Mouse (Mus musculus) olfactory bulb, adult 2 months (tissue): ENCODE data around the gene Wdr6. TPM values are rescaled to one million over a fixed set of nuclear protein-coding genes. Genes with fewer than 3 reads are reported as not detected.

Experiments used
- H3K27ac ChIP-seq: fragments of 200-500 bp; 2 replicates; pipeline ENCODE4 v1.5.1; 2012; ENCODE audit warnings: low read depth, low read length; ENCODE audit not compliant: insufficient read depth
- H3K4me1 ChIP-seq: fragments of 200-500 bp; 2 replicates; pipeline ENCODE4 v1.6.1; 2012; ENCODE audit warnings: low read length; ENCODE audit not compliant: control insufficient read depth, insufficient read depth
- H3K4me3 ChIP-seq: fragments of 200-500 bp; 2 replicates; pipeline ENCODE4 v1.5.1; 2012; ENCODE audit warnings: mild to moderate bottlenecking, low read depth, low read length, moderate library complexity; ENCODE audit not compliant: insufficient read depth
- CTCF ChIP-seq: fragments of 200-500 bp; IDR thresholded peaks from 2 replicates; pipeline ENCODE4 v1.5.1; 2012; ENCODE audit warnings: low read depth, mild to moderate bottlenecking, low read length, moderate library complexity; ENCODE audit not compliant: insufficient read depth
- POLR2A ChIP-seq: fragments of 200-500 bp; IDR thresholded peaks from 2 replicates; pipeline ENCODE4 v1.6.1; 2012; ENCODE audit warnings: mild to moderate bottlenecking, low read depth, low read length, moderate library complexity; ENCODE audit not compliant: insufficient read depth
- WGBS: fragments of 180-500 bp; shearing (Covaris S2); methylation state at CpG from one replicate; pipeline ENCODE4 v1.1.7; 2018; 5-methylcytosine and 5-hydroxymethylcytosine counted together
- polyA plus RNA-seq: library from polyadenylated mRNA; stranded (reverse); fragments of >200 nt; gene quantifications from 2 replicates; pipeline ENCODE4 v1.2.4, GENCODE M21; 2012; ENCODE audit warnings: low replicate concordance; ENCODE audit not compliant: missing spikeins, insufficient read depth, insufficient read length

Wdr6 gene
- polyA plus RNA-seq, 1 experiment, result 73.0 TPM

DNA sequence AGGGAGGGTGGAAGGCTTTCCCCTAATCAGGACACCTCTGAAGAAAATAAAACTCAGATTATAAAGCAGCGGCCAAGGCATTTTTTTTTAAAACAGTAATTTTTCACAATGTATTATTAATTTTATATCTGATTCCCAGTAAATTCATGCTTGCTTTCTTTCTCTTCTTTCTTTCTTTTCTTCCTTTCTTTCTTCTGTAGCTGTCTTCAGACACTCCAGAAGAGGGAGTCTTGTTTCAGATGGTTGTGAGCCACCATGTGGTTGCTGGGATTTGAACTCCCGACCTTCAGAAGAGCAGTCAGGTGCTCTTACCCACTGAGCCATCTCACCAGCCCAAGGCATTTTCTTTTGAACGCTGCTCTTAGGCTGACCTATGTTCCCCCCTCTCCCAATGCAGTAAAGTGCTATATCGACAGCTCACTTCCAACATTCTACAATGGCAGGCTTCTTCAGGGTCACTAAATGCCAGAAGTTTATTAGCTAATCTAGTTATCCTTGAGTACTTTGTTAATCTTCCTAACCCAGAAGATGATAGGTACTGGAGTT lies 20.6 kb upstream of the Wdr6 start:
- Histone ChIP-seq H3K4me1 (0 out of 2 replicates have a peak, but pooled peaks cover 2% of the 10 kb centered on the region), H3K27ac (no peak overlapping the region), H3K4me3 (no peak overlapping the region)
- TF ChIP-seq POLR2A (no peak), CTCF (no peak)
- WGBS, result 75% methylated on average over 4 of the region's 4 CpGs

DNA sequence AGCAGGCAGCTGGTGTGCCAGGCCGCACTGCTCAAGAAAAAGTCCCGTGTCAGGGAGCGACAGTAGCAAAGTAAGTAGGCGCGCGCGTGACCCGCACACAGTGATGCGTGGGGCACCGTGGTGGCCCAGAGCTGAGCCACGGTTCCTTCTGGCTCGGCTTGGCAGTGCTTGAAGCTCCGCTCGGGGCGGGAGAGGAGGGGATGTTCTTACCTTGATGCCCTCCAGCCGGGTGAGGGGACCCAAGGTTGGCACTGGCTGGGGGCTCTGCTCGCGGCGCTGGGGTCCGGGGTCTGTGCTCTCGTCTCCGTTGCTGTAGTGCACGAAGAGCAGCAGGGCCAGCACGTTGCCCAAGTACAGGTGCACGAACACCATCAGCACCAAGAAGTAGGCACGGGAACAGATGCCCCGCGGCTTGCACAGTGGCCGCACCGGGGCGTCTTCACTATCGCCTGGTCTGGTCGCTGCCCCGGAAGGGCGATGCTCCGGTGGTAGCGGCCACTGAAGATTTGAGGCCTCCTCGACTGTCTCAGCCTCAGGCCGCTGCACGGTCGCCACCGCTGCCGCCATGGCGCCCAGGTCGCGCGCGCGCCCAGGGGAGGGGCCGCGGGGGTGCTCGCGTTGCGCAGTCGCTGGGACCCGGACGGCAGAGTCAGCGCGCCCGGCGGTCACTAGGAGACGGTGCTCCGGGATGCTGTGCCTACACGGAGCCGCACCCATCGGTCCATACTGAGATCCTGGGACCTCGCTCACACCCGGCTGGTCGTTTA lies 18.6 kb upstream of the Wdr6 start, which contains the start of gene P4htm:
Gene P4htm (minus strand): TSS at position 670 of the 767 bp plus-strand sequence.
- peak within 1 kb of the TSS; percentile 76 for H3K27ac ChIP-seq
- TF ChIP-seq CTCF (no peak), POLR2A (peak; percentile 78)
- 0 out of 2 replicates have a peak, but pooled peaks cover 2% of the 10 kb centered on the region for H3K4me1 ChIP-seq
- under 1% methylated on average over 69 of the region's 69 CpGs for WGBS
- H3K4me3 ChIP-seq, result peak within 1 kb of the TSS; percentile 65

DNA sequence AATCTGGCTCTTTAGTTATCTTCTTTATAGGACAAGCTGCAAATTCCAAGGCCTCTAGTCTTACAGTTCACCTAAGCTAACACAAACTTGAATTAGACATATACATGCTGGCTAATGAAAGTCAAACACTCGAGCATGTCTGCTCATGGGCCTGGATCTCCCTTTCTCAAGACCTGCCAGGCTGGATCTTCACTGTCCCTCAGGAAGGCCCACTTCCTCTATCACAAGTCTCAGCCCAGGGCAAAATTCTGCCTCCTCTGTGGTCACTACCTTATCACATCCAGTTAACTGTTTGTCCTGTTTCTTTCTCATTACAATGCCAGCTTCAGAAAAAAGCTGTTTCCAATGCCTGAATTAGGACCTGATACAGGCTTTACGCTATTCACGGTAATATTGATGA lies 15.8 kb upstream of the Wdr6 start:
- WGBS, result 83% methylated on average over 3 of the region's 3 CpGs
- no peak overlapping the region for H3K4me3 ChIP-seq
- TF ChIP-seq POLR2A (no peak), CTCF (no peak)
- H3K4me1 ChIP-seq, result peaks cover 12% of the 10 kb centered on the region
- H3K27ac ChIP-seq, result no peak overlapping the region

DNA sequence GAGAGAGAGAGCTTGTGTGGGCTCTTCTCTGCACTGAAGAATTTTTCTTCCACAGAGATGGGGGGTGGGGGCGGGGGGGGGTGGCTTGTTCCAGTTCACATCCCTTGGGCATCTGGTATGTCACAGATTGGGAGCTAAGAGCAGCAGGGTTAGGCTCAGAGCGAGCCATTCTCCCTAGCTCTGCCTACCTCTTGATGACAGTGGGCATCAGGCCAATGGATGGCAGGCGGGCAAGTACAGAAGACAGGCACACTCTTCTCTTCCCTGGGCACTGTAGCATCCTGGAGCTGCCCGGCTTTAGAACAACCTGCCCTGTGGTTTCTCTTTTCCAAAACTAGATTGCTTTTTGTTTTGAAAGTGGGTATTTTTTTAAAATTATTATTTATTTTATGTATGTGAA lies 12.9 kb upstream of the Wdr6 start:
- peaks cover 38% of the 10 kb centered on the region for H3K4me1 ChIP-seq
- no peak for TF ChIP-seq CTCF
- no peak for TF ChIP-seq POLR2A
- 68% methylated on average over 4 of the region's 4 CpGs for WGBS
- no peak overlapping the region for H3K27ac ChIP-seq
- no peak overlapping the region for H3K4me3 ChIP-seq

DNA sequence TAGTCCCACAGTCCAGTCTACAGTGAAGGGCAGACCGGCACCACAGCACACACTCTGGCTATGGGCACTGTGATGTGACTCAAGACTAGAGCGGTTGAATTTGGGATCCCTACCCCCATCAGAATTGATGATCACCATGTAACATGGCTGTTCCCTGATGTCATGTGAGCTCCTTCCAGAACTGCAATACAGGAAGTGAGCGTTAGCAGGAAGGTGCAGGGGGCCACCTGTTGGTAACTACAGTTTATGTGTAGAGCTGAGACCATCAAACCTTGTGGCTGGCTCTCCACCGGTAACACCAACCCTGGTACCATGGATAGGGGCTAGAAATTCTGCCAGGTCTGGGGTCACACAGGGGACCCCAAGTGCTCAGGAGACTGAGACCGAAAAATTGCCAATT lies 10.7 kb upstream of the Wdr6 start:
- Histone ChIP-seq H3K27ac (peak overlapping the region; percentile 94), H3K4me3 (no peak overlapping the region), H3K4me1 (peaks cover 37% of the 10 kb centered on the region)
- 53% methylated on average over 5 of the region's 5 CpGs for WGBS
- TF ChIP-seq POLR2A (no peak), CTCF (no peak)

DNA sequence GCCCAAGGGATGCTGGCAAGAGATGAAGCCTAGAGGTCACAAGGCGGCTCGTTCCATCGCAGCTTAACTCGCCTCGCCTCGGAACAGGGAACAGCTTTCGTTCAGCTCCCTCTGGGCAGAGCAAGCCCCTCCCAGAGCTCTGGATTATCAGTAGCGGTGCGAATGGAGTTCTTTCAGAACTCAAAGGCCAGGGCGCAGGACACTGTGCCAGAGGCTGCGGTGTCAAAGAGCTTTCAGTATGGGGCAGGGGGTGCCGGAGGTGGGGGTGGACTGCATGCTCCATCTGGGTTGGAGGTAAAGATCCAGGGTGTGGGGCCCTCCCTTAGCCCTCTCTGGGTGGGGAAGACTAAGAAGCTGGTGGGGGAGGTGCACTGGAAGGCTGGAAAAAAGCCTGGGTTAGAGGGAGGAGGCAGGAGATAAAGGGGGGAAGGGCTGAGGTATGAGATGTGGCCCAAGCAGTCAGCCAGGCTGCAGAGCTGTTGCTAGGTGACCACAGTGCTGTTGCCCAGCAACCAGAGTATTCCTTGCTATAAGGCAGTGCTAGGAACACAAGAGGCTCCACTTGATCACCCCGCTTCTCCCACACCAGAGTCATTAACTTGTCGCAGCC lies 9.1 kb upstream of the Wdr6 start:
- peak overlapping the region; percentile 26; the same call in 1 of the 2 replicates for H3K4me3 ChIP-seq
- H3K4me1 ChIP-seq, result peaks cover 37% of the 10 kb centered on the region
- H3K27ac ChIP-seq, result peak overlapping the region; percentile 94
- peak; percentile 13; the same call in 1 of the 2 replicates for TF ChIP-seq CTCF
- no peak for TF ChIP-seq POLR2A
- 5% methylated on average over 14 of the region's 14 CpGs for WGBS

DNA sequence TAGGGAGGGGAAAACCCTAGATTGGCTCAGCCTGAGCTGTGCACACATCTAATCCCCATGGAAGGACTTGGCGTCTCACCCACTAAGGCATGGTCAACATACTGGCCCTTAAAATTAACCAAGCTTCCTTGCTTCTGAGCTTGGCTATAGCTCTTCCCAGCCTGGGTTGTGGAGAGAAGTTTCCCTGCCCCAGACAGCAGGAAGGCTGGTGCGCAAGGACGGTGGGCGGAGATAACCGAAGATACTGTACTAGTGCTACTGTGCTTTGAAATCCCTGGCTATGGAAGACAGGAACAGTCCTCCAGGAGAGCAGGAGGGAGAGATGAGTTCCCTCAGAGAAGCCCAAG lies 778 bp upstream of the Wdr6 start:
- WGBS, result 40% methylated on average over 5 of the region's 5 CpGs
- Histone ChIP-seq H3K4me3 (peak overlapping the region; percentile 90; the same call in 1 of the 2 replicates), H3K4me1 (peaks cover 46% of the 10 kb centered on the region), H3K27ac (peak overlapping the region; percentile 69)
- no peak for TF ChIP-seq POLR2A
- no peak for TF ChIP-seq CTCF

DNA sequence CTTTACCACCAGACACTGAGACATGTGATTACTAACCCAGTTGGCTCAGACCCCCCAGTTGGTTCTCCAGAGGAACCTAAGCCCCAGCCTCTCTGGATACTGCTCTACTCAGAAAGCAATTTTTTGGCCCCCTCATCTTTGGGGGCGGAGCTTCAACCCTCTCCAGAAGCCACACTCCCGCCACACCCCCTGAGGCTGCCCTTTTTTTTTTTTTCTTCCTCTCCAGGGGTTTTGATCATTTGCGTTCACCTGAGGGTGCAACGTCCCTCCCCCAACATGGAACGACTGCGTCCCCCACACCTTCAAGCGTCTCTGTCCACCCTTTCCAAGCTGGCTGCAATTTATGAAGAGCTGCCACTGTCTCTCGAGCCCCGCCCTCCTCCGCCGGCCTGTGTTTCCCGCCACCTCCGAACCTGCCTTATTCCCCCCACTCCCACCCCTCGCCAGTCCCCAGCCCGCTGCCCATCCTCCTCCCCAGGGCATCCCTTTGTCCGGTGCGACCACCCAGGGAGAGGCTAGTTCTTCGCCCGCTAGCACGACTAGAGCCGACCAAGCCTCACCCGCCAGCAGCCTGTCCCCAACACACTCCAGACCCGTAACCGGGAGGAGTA lies 500 bp downstream of the Wdr6 start:
- Histone ChIP-seq H3K4me1 (peaks cover 59% of the 10 kb centered on the region), H3K27ac (peak overlapping the region; percentile 91), H3K4me3 (peak overlapping the region; percentile 90)
- WGBS, result under 1% methylated on average over 24 of the region's 24 CpGs
- TF ChIP-seq POLR2A (no peak), CTCF (no peak)
